Mouse (Mus musculus) intestine, embryonic 14.5 days (tissue): Measurements from ENCODE around the gene Tceanc2. TPM values are rescaled to one million over a fixed set of nuclear protein-coding genes. Genes with fewer than 3 reads are reported as not detected.

Experiments used
- ATAC-seq: fragments of 200-750 bp; cut with Nextera tagmentation; replicated peaks from 2 replicates; pipeline ENCODE4 v1.8.0; 2017; ENCODE audit warnings: low read depth, moderate number of reproducible peaks, moderate TSS enrichment, moderate library complexity; ENCODE audit not compliant: low FRiP score, low TSS enrichment
- DNase-seq: peaks from one replicate; pipeline ENCODE4 v3.0.0-alpha.2; 2018; ENCODE audit warnings: low spot score
- H3K27ac ChIP-seq: fragments of 300-500 bp; sonication (generic); 2 replicates; pipeline ENCODE4 v1.5.1; 2014; ENCODE audit warnings: low read depth, mild to moderate bottlenecking, control low read depth
- H3K27me3 ChIP-seq: fragments of 300-500 bp; sonication (generic); replicated peaks from 2 replicates; pipeline ENCODE4 v1.6.1; 2014; ENCODE audit warnings: low read length, control low read depth; ENCODE audit not compliant: control insufficient read depth, insufficient read depth
- H3K36me3 ChIP-seq: fragments of 300-500 bp; sonication (generic); 2 replicates; pipeline ENCODE4 v1.6.1; 2014; ENCODE audit warnings: low read length, control low read depth; ENCODE audit not compliant: control insufficient read depth, insufficient read depth
- H3K4me1 ChIP-seq: fragments of 300-500 bp; sonication (generic); replicated peaks from 2 replicates; pipeline ENCODE4 v1.6.1; 2014; ENCODE audit warnings: low read length, control low read depth, mixed read lengths; ENCODE audit not compliant: control insufficient read depth, insufficient read depth
- H3K4me2 ChIP-seq: fragments of 300-500 bp; sonication (generic); 2 replicates; pipeline ENCODE4 v1.6.1; 2014; ENCODE audit warnings: low read length
- H3K4me3 ChIP-seq: fragments of 300-500 bp; sonication (generic); 2 replicates; pipeline ENCODE4 v1.5.1; 2014; ENCODE audit warnings: low read depth, low read length, control low read depth, mixed read lengths
- H3K9ac ChIP-seq: fragments of 300-500 bp; sonication (generic); 2 replicates; pipeline ENCODE4 v1.6.1; 2014; ENCODE audit warnings: mild to moderate bottlenecking, low read length
- H3K9me3 ChIP-seq: fragments of 300-500 bp; sonication (generic); 2 replicates; pipeline ENCODE4 v1.6.1; 2016; ENCODE audit warnings: low read length, control low read depth; ENCODE audit not compliant: control insufficient read depth
- WGBS: fragments of 180-500 bp; shearing (Covaris S2); extraction: QIAGEN DNeasy Blood & Tissue Kit; methylation state at CpG from one replicate; pipeline ENCODE4 v1.1.7; 2014; 5-methylcytosine and 5-hydroxymethylcytosine counted together
- polyA plus RNA-seq: library from polyadenylated mRNA; unstranded; fragments of >200 nt; fragmentation: Nextera tagmentation; extraction: Ambion mirVana; gene quantifications from 2 replicates; pipeline ENCODE4 v1.2.1, GENCODE M21; 2014

The Tceanc2 gene
- polyA plus RNA-seq: 18.0 and 18.9 TPM in 2 replicates

DNA sequence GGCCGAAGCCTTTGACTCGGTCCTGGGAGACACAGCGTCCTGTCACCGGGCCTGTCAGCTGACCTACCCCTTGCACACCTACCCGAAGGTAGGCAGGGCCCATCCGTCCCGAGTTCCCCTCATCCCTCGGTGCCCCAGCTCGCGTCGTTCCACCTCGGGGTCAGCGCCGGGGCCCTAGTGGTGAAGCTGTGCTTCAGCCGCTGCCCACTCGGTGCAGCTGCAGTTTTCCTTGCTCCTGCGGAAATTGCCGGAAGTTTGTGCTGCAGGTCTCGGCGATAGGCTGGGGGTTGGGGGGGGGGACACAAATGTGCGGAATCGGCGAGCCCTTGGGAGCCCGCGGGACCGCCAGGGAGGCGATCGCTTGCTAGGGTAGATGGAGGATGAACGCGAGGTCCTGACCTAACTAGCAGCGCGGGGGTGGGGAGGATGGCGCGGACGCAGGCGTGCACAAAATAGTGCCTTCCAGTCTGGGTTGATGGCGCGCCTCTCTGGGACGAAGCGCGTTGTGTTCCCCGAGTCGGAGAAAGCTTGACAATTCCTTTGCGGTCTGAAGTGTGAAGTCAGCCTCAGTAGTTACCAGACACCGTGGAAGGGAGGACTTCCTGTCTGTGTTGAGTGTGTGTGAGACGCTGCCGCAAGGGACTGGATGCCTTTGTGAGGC, at the start of gene Tceanc2:
Gene Tceanc2, minus strand, starts transcription at position 287 of the 661 bp plus-strand sequence.
- ATAC-seq: peak; percentile 28
- Histone ChIP-seq H3K4me2 (peak within 1 kb of the TSS; percentile 75), H3K27me3 (no peaks in the 10 kb centered on the region), H3K36me3 (peaks cover 13% of the 10 kb centered on the region), H3K27ac (peak within 1 kb of the TSS; percentile 97), H3K9me3 (no peaks in the 10 kb centered on the region), H3K4me1 (peaks cover 22% of the 10 kb centered on the region), H3K9ac (peak within 1 kb of the TSS; percentile 85), H3K4me3 (peak within 1 kb of the TSS; percentile 97)
- DNase-seq: peak; percentile 80
- WGBS: under 1% methylated on average over 47 of the region's 47 CpGs

DNA sequence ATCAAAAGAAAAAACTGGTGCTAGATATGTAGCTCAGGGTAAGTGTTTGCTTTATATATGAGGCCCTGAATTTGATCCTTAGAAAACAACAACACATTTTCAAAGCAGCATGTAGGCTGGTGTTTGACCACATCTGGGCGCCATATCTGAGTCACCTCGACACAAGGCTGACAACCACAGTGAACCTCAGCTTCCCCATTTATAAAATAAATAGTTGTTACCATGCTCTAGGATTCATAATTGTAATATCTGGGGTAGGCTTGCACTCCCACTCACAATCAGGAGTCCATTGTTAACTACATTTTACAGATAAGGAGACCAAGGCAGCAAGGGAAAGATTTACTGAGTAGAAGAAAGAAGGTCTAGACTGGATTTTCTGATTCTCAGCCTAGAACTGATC, 47.4 kb upstream of the Tceanc2 start:
- Histone ChIP-seq H3K4me2 (no peak overlapping the region), H3K4me3 (no peak overlapping the region)
- WGBS: 78% methylated on average over 2 of the region's 2 CpGs

DNA sequence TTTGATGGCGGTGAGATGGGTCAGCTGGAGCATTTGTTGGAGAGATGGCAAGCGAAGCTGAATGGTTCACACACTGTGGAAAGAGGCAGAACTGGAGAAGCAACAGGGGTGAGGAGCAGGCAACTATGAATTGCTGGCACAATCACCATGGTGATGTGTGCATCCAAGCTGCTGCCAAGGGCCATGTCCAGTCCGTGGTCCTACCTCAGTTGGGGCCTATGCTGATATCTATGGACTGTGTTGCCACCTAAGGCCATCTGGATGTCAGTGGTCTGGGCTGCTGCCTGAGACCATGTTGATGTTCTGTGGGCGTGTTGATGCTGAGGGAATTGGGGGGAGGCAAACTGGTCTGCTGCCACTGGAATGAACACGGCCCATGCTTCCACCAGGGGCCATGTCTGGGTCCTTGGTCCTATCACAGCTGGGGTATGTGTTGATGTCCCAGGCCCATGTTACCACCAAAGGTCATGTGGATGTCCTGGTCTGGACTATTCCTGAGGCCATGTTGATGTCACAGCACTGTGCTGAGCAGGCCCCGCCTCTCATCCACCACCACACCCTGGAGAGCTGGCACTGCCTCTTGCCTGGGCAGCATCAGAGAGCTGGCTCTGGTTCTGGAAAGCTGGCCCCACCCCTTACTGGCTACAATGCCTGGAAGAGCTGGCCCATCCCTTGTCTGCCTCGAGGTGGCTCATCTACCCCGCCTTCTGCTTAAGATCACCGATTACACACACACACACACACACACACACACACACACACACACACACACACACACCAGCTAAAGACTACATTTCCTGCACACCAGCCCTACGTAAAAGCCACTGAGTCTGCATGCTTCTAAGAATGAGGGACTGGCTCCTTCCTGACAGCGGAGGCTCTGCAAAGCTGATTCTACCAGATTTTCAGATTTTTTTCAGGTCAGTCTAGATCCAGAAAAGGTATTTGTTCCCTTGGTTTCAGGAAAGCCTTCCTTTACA, 44.6 kb upstream of the Tceanc2 start:
- no peaks in the 10 kb centered on the region for H3K9me3 ChIP-seq
- no peaks in the 10 kb centered on the region for H3K27me3 ChIP-seq
- no peak overlapping the region for H3K27ac ChIP-seq
- ATAC-seq: no peak; the same call in 1 of the 2 replicates
- WGBS: 72% methylated on average over 11 of the region's 11 CpGs
- H3K9ac ChIP-seq: no peak overlapping the region
- no peaks in the 10 kb centered on the region for H3K4me1 ChIP-seq
- H3K4me2 ChIP-seq: no peak overlapping the region
- no peak for DNase-seq
- no peaks in the 10 kb centered on the region for H3K36me3 ChIP-seq
- no peak overlapping the region for H3K4me3 ChIP-seq

More for the DNA sequence above, 47.4 kb upstream of the Tceanc2 start:
- H3K4me1 ChIP-seq: no peaks in the 10 kb centered on the region
- DNase-seq (no peak), ATAC-seq (no peak)
- H3K36me3 ChIP-seq: peaks cover 4% of the 10 kb centered on the region; the same call in 1 of the 2 replicates
- H3K9ac ChIP-seq: no peak overlapping the region
- no peaks in the 10 kb centered on the region for H3K27me3 ChIP-seq
- H3K27ac ChIP-seq: no peak overlapping the region
- H3K9me3 ChIP-seq: no peaks in the 10 kb centered on the region

DNA sequence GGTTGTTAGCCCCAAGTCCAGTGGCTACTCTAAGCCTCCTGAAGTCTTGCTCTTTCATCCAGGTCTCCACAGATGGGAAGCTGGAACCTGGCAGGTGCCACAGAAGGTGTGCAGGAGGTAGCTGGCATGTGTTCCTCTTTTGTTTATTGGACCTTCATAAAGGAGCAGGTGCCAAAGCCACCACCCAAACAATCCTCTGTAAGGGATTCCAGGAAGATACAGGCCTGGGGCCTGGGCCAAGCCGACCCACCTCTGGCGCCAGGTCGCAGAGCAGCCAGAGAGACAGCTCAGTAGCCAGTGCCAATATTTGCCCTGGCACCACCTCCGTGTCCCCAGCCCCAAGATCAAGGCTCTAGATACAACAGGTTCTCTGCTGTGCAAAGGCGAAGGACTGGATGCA, 42.6 kb upstream of the Tceanc2 start:
- no peaks in the 10 kb centered on the region for H3K4me1 ChIP-seq
- 90% methylated on average over 5 of the region's 5 CpGs for WGBS
- DNase-seq (no peak), ATAC-seq (no peak)
- no peak overlapping the region for H3K27ac ChIP-seq
- H3K36me3 ChIP-seq: no peaks in the 10 kb centered on the region
- no peaks in the 10 kb centered on the region for H3K27me3 ChIP-seq
- no peaks in the 10 kb centered on the region for H3K9me3 ChIP-seq
- H3K4me2 ChIP-seq: no peak overlapping the region
- no peak overlapping the region for H3K9ac ChIP-seq
- no peak overlapping the region for H3K4me3 ChIP-seq

DNA sequence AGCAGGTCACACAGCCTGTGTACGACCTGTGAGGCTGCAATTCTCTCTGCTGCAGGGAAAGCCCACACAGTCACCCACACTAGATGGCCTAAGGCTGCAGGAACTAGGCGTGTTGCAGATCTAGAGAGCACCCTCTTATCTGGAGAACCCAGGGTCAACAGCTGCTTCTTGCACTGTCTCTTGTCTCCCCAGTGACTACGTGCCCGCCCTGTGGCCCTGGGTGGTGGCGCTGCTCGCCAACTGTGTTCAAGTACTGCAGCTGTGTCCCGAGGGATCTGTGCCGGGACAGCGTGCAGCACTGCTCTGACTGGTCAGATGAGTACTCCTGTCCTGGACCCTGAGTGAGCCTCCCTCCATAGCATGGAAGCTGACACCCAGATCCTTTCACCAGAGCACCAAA, 38.7 kb upstream of the Tceanc2 start:
- WGBS: 79% methylated on average over 9 of the region's 9 CpGs

DNA sequence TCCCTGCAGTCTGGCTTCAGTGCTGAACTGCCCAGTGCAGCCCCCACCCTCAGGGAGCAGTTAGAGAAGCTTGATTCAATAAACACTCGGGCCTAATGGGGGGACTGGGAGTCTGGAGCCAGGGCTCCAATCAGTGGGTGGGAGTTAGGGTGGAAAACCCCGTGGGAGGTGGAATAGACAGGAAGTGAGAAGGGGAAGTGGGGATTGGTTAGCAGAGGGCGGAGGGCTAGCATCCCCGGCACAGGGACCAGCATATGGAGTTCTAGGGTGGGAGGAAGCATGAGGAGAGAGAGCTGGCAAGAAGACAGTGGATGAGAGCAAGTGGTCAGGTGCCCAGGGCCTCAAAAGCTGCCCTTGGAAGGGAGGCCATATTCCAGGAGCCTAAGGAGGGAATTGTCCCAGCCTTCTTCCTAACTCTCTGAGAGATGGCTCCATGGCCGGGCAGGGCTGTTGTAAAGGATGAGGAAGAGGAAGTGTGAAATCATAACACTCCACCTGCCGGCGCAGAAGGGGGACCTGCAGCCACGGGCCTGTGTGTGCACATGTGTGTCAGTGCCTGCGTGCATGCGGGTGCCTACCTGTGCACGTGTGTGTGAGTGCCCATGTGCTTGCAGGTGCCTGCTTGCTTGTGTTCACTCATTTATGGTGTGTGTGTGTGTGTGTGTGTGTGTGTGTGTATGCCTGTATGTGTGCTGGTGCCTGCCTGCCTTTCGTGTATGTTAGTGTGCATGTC, 34.5 kb upstream of the Tceanc2 start:
- ATAC-seq: no peak
- Histone ChIP-seq H3K27me3 (no peaks in the 10 kb centered on the region), H3K9ac (no peak overlapping the region), H3K36me3 (0 out of 2 replicates have a peak, but pooled peaks cover 4% of the 10 kb centered on the region), H3K4me2 (no peak overlapping the region), H3K27ac (no peak overlapping the region), H3K9me3 (no peaks in the 10 kb centered on the region), H3K4me3 (no peak overlapping the region), H3K4me1 (no peaks in the 10 kb centered on the region)
- WGBS: 61% methylated on average over 12 of the region's 12 CpGs
- no peak for DNase-seq

More for the DNA sequence above, 38.7 kb upstream of the Tceanc2 start:
- no peaks in the 10 kb centered on the region for H3K36me3 ChIP-seq
- no peaks in the 10 kb centered on the region for H3K27me3 ChIP-seq
- no peak overlapping the region for H3K27ac ChIP-seq
- H3K4me1 ChIP-seq: no peaks in the 10 kb centered on the region
- ATAC-seq: no peak
- H3K4me2 ChIP-seq: no peak overlapping the region
- H3K9me3 ChIP-seq: no peaks in the 10 kb centered on the region
- no peak overlapping the region for H3K9ac ChIP-seq
- H3K4me3 ChIP-seq: no peak overlapping the region
- no peak for DNase-seq

DNA sequence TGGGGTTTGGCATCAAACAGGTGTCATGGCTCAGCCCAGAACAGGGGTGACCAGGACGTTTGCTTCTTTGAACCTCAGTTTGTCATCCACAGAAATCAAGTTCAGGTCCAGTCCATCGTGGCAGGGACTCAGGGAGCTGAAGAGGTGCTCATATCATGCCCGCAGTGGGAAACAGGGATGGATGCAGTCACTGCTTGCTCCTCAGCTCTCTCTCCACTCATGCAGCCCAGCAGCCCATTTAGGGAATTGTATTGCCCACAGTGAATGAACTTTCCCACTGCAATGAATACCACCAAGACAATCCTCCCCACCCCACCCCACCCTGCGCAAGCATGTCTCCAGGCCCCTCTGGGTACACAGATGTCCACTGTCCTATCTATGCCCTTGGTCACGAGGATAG, 33.0 kb upstream of the Tceanc2 start:
- Histone ChIP-seq H3K9me3 (no peaks in the 10 kb centered on the region), H3K36me3 (peaks cover 10% of the 10 kb centered on the region), H3K4me3 (no peak overlapping the region), H3K27ac (no peak overlapping the region), H3K9ac (no peak overlapping the region), H3K27me3 (no peaks in the 10 kb centered on the region), H3K4me1 (no peaks in the 10 kb centered on the region), H3K4me2 (no peak overlapping the region)
- no peak for DNase-seq
- 82% methylated on average over 5 of the region's 5 CpGs for WGBS
- no peak for ATAC-seq

DNA sequence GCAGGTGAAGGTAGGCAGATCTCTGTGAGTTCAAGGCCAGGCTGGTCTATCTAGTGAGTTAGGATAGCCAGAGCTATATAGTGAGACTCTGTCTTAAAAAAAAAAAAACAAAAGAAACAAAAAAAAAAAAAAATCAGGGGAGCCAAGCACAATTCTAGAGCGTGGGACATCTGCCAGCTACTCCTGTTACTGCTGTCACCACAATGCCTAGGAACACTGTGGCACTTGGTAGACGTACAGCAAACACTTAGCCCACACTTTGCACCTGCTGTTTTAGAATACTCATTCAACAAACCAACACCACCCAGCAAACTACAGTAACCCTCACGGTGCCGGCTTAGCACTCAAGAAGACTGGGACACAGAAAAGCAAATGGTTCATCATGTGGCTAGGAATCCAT, 32.5 kb upstream of the Tceanc2 start:
- Histone ChIP-seq H3K4me2 (no peak overlapping the region), H3K9me3 (no peaks in the 10 kb centered on the region), H3K27me3 (no peaks in the 10 kb centered on the region), H3K4me3 (no peak overlapping the region), H3K4me1 (no peaks in the 10 kb centered on the region), H3K27ac (no peak overlapping the region), H3K9ac (no peak overlapping the region), H3K36me3 (peaks cover 15% of the 10 kb centered on the region)
- ATAC-seq: no peak
- WGBS: 85% methylated on average over 4 of the region's 4 CpGs
- DNase-seq: no peak
